Mouse (Mus musculus) forebrain, embryonic 11.5 days (tissue): ENCODE data around the gene Tbc1d1. TPM values are rescaled to one million over a fixed set of nuclear protein-coding genes. Genes with fewer than 3 reads are reported as not detected.

ENCODE experiments used
- ATAC-seq: fragments of 200-750 bp; cut with Nextera tagmentation; replicated peaks from 2 replicates; pipeline ENCODE4 v1.8.0; 2017; ENCODE audit warnings: moderate TSS enrichment; ENCODE audit not compliant: low FRiP score
- DNase-seq: peaks from one replicate; pipeline ENCODE4 v3.0.0-alpha.2; 2017; ENCODE audit warnings: low spot score
- H3K27ac ChIP-seq: fragments of 300-500 bp; sonication (generic); 2 replicates; pipeline ENCODE4 v1.5.1; 2014; ENCODE audit warnings: low read depth, low read length
- H3K27me3 ChIP-seq: fragments of 300-500 bp; sonication (generic); 2 replicates; pipeline ENCODE4 v1.6.1; 2014; ENCODE audit warnings: mild to moderate bottlenecking, low read length, mixed read lengths; ENCODE audit not compliant: control insufficient read depth, insufficient read depth
- H3K36me3 ChIP-seq: fragments of 300-500 bp; sonication (generic); 2 replicates; pipeline ENCODE4 v1.6.1; 2014; ENCODE audit warnings: mild to moderate bottlenecking, low read length, moderate library complexity, mixed read lengths; ENCODE audit not compliant: control insufficient read depth, insufficient read depth
- H3K4me1 ChIP-seq: fragments of 300-500 bp; sonication (generic); replicated peaks from 2 replicates; pipeline ENCODE4 v1.6.1; 2014; ENCODE audit warnings: low read length, mixed read lengths; ENCODE audit not compliant: control insufficient read depth, insufficient read depth
- H3K4me2 ChIP-seq: fragments of 300-500 bp; sonication (generic); 2 replicates; pipeline ENCODE4 v1.6.1; 2014; ENCODE audit warnings: low read depth, mild to moderate bottlenecking, low read length, moderate library complexity, mixed read lengths; ENCODE audit not compliant: severe bottlenecking
- H3K4me3 ChIP-seq: fragments of 300-500 bp; sonication (generic); 2 replicates; pipeline ENCODE4 v1.5.1; 2014; ENCODE audit warnings: low read depth, low read length
- H3K9ac ChIP-seq: fragments of 300-500 bp; sonication (generic); 2 replicates; pipeline ENCODE4 v1.6.1; 2014; ENCODE audit warnings: low read length
- H3K9me3 ChIP-seq: fragments of 300-500 bp; sonication (generic); 2 replicates; pipeline ENCODE4 v1.6.1; 2016; ENCODE audit warnings: low read length, mixed read lengths; ENCODE audit not compliant: control insufficient read depth
- WGBS: fragments of 180-500 bp; shearing (Covaris S2); extraction: QIAGEN DNeasy Blood & Tissue Kit; methylation state at CpG from one replicate; pipeline ENCODE4 v1.1.7; 2014; 5-methylcytosine and 5-hydroxymethylcytosine counted together
- polyA plus RNA-seq: library from polyadenylated mRNA; unstranded; fragments of >200 nt; fragmentation: Nextera tagmentation; extraction: Ambion mirVana; gene quantifications from 2 replicates; pipeline ENCODE4 v1.2.1, GENCODE M21; 2014

Gene Tbc1d1
- polyA plus RNA-seq, 1 experiment from 2014 or later: 27.9 TPM

DNA sequence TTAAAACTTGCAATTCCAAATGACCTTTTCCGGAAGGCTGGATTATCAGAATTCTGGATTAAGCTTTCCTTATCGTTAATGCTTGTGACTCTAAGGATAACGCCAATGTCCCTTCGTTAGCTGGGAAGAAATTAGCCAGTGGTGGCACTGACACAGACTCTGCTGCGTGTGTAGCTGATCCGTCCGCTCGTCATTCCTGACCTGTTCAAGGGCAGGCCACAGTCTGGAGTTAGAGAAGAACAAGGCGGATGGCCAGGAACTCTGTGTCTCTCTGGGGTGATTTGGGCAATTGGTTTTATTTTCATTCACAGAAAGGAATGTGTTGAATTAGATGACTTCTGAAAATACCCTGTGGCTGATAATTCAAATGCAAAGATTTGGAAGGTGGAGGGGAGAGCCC lies 118.2 kb downstream of the Tbc1d1 start:
- DNase-seq (no peak), ATAC-seq (no peak)
- no peaks in the 10 kb centered on the region for H3K9me3 ChIP-seq
- no peaks in the 10 kb centered on the region for H3K4me1 ChIP-seq
- 68% methylated on average over 9 of the region's 9 CpGs for WGBS
- no peaks in the 10 kb centered on the region for H3K36me3 ChIP-seq
- H3K9ac ChIP-seq: no peak overlapping the region
- no peak overlapping the region for H3K4me2 ChIP-seq
- no peaks in the 10 kb centered on the region for H3K27me3 ChIP-seq
- H3K27ac ChIP-seq: no peak overlapping the region
- no peak overlapping the region for H3K4me3 ChIP-seq

DNA sequence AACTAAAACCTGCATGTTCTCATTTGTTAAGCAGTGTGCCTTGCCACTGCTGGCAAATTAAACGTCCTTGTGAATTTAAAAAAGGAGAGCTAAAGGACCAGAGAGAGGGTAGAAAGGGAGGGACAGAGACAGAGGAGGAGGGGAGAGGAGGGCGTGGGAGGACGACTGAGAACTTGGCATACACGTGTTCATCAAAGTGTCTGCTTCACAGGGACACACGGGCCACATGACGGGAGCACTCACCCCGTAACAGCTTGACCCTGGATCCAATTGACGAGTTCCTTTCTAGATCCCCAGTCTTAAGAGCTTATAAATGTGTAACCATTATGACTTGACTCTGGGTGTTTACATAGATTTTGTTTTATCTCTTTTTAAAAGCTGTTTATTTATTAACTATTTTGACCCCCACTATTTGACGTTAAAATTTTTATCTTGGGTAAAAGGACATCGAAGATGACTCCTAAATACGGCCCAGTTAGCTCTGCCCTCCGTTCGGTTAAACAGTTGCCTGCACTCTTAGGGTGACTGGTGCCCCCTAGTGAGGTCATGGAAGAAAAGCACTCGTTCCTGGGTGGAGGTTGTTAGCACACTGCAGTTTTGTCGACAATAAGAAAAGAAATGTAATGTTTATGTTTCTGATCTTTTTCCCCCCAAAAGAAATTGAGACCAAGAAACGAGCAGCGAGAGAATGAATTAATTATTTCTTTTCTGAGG lies 118.8 kb downstream of the Tbc1d1 start:
- Histone ChIP-seq H3K27me3 (no peaks in the 10 kb centered on the region), H3K36me3 (no peaks in the 10 kb centered on the region; the same call in 1 of the 2 replicates), H3K27ac (no peak overlapping the region), H3K4me3 (no peak overlapping the region), H3K4me1 (no peaks in the 10 kb centered on the region), H3K9me3 (no peaks in the 10 kb centered on the region), H3K9ac (no peak overlapping the region), H3K4me2 (no peak overlapping the region)
- DNase-seq (no peak), ATAC-seq (0 out of 2 replicates have a peak, but pooled peaks have one; percentile 33)
- WGBS: 28% methylated on average over 17 of the region's 17 CpGs

DNA sequence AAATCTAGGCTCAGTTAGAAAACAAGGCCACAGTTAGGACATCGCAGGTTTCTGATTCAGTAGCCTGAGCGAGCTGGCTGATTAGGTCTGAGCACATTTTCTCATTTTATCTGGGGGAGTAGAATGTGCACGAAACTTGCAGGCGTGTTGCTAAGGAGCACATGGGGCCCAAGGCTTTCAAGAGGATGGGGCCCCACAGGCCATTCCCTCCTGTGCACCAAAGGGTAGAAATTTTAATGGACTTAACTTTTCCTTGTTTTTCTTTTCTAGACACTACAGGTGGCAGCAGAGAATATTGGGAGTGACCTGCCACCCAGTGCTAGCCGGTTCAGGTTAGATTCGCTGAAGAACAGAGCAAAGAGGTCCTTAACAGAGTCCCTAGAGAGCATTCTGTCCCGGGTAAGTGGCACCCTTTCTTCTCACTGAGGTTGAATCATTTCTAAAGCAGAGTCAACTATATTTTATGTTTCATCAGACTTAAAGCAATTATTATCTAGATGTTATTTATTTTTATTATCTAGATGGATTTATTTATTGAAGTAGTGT lies 121.6 kb downstream of the Tbc1d1 start:
- H3K4me2 ChIP-seq: no peak overlapping the region
- WGBS: 88% methylated on average over 7 of the region's 7 CpGs
- H3K9ac ChIP-seq: no peak overlapping the region
- H3K4me3 ChIP-seq: no peak overlapping the region
- H3K27me3 ChIP-seq: no peaks in the 10 kb centered on the region
- no peak overlapping the region for H3K27ac ChIP-seq
- no peaks in the 10 kb centered on the region for H3K4me1 ChIP-seq
- H3K36me3 ChIP-seq: no peaks in the 10 kb centered on the region; the same call in 1 of the 2 replicates
- H3K9me3 ChIP-seq: no peaks in the 10 kb centered on the region
- ATAC-seq: no peak
- no peak for DNase-seq

DNA sequence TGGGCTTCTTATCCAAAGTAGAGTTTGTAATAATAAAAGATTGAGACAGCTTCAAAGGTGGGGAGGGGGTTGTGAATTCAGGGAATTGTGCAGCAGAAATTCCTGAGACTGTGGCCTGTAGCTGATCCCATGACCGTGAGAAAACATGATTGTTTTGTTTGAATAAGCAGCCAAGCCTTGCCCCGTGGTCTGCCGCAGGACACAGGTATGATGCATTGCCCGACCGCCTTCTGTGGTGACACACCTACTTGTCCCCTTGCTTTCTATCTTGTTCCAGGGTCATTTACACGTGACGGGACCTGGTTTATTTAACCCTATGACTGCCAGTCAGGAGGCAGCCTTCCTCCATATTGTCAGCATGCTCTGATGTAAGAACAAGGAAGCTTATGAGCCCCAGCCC lies 123.6 kb downstream of the Tbc1d1 start:
- Histone ChIP-seq H3K4me1 (no peaks in the 10 kb centered on the region), H3K27me3 (no peaks in the 10 kb centered on the region), H3K4me2 (no peak overlapping the region), H3K27ac (no peak overlapping the region), H3K36me3 (no peaks in the 10 kb centered on the region; the same call in 1 of the 2 replicates), H3K9me3 (no peaks in the 10 kb centered on the region), H3K9ac (no peak overlapping the region), H3K4me3 (no peak overlapping the region)
- DNase-seq (no peak), ATAC-seq (no peak)
- 63% methylated on average over 7 of the region's 7 CpGs for WGBS

DNA sequence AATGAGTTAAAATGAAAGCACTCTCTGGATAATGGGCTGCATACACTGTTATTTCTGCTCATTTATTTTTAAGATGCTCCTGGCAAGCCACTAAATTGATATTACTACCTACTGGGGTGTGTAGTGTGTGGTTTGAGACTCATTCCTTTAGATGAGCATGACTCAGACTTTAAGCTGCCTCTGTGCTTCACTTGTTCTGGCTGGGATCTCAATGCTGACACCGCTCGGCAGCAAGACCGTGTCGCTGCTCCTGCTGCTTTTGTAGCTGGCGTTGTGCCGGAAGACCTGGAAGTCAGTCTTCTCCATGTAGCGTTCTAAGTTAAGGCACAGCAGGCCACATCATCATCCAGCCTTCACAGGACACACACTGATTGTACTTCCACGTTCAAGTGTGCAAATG lies 124.1 kb downstream of the Tbc1d1 start:
- WGBS: 93% methylated on average over 8 of the region's 8 CpGs
- DNase-seq (no peak), ATAC-seq (no peak)
- H3K4me1 ChIP-seq: no peaks in the 10 kb centered on the region
- H3K4me3 ChIP-seq: no peak overlapping the region
- H3K36me3 ChIP-seq: no peaks in the 10 kb centered on the region; the same call in 1 of the 2 replicates
- no peak overlapping the region for H3K9ac ChIP-seq
- H3K27me3 ChIP-seq: no peaks in the 10 kb centered on the region
- H3K4me2 ChIP-seq: no peak overlapping the region
- H3K9me3 ChIP-seq: no peaks in the 10 kb centered on the region
- no peak overlapping the region for H3K27ac ChIP-seq

DNA sequence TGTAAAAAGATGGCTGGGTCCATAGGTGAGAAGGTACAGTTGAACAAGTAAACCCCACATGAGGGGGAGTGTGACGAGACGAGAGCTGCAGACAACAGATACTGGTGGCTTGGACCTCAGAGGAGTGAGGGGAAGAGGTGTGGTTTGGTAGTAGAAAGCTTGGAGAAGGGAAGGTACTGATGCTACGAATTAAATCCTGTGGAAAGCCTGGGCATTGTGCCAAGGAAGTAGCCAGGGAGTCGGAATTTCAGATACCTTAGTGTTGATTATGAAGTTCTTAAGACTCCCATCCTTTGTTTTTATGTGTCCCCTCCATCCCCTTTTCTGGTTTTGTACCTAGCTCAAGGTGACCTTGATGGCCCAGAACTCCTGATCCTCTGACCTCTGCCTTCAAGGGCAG lies 124.5 kb downstream of the Tbc1d1 start:
- Histone ChIP-seq H3K4me2 (no peak overlapping the region), H3K9me3 (no peaks in the 10 kb centered on the region), H3K27ac (no peak overlapping the region), H3K9ac (no peak overlapping the region), H3K27me3 (no peaks in the 10 kb centered on the region), H3K4me3 (no peak overlapping the region), H3K36me3 (no peaks in the 10 kb centered on the region; the same call in 1 of the 2 replicates), H3K4me1 (no peaks in the 10 kb centered on the region)
- WGBS: 87% methylated on average over 4 of the region's 4 CpGs
- ATAC-seq (no peak), DNase-seq (no peak)

DNA sequence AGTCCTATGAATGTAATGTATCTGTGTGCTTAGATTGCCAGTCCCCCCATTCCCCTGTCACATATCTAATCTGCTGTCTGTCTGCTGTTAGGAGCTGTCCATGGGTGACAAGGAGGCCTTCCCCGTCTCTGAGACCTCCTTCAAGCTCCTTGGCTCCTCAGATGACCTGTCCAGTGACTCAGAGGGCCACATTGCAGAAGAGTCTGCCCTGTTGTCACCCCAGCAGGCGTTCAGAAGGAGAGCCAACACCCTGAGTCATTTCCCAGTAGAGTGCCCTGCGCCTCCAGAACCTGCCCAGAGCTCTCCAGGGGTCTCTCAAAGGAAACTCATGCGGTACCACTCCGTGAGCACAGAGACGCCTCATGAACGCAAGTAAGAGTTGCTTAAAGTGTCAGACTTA lies 125.6 kb downstream of the Tbc1d1 start:
- Histone ChIP-seq H3K27ac (no peak overlapping the region), H3K27me3 (no peaks in the 10 kb centered on the region), H3K9ac (no peak overlapping the region), H3K4me2 (no peak overlapping the region), H3K36me3 (no peaks in the 10 kb centered on the region; the same call in 1 of the 2 replicates), H3K4me1 (no peaks in the 10 kb centered on the region), H3K4me3 (no peak overlapping the region), H3K9me3 (no peaks in the 10 kb centered on the region)
- WGBS: 94% methylated on average over 7 of the region's 7 CpGs
- no peak for ATAC-seq
- peak; percentile 40 for DNase-seq

DNA sequence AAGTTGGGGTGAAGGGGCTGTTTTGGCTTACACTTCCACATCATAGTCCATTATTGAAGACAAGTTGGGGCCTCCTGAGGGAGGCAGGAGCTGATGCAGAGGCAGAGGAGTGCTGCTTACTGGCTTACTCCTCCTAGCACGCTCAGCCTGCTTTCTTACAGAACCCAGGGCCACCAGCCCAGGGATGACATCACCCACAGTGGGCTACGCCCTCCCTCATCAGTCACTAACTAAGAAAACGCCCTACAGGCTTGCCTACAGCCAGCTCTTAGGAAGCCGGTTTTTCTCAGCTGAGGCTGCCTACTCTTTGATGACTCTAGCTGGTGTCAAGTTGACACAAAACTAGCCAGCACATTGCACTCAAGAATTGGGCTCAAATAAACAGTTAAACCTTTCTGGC lies 126.5 kb downstream of the Tbc1d1 start:
- ATAC-seq (no peak), DNase-seq (peak; percentile 46)
- H3K36me3 ChIP-seq: no peaks in the 10 kb centered on the region; the same call in 1 of the 2 replicates
- H3K27ac ChIP-seq: no peak overlapping the region
- no peaks in the 10 kb centered on the region for H3K9me3 ChIP-seq
- H3K27me3 ChIP-seq: no peaks in the 10 kb centered on the region
- H3K4me3 ChIP-seq: no peak overlapping the region
- WGBS: 76% methylated on average over 4 of the region's 4 CpGs
- H3K4me2 ChIP-seq: no peak overlapping the region
- no peaks in the 10 kb centered on the region for H3K4me1 ChIP-seq
- H3K9ac ChIP-seq: no peak overlapping the region

DNA sequence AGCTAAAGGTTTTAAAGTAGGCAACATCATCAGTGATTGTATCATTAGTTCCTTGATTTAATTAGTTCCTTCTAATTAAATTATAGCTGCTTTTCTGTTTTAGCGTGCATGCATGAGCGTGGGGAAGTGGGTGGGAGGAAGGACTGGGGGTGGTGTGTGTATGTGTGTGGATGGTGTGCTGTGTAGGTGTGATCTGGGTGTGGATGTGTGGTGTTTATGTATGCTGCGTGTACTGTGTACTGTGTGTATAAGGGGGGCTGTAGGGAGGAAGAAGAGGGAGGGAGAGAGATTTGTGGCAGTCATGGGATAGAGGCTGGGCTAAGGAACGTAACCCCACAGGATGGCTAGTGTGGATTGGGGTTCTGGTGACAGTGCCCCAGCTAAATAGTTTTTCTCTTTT lies 129.2 kb downstream of the Tbc1d1 start:
- H3K4me1 ChIP-seq: no peaks in the 10 kb centered on the region
- no peak for DNase-seq
- H3K36me3 ChIP-seq: no peaks in the 10 kb centered on the region; the same call in 1 of the 2 replicates
- no peak for ATAC-seq
- H3K27me3 ChIP-seq: no peaks in the 10 kb centered on the region
- no peak overlapping the region for H3K4me2 ChIP-seq
- H3K9me3 ChIP-seq: no peaks in the 10 kb centered on the region
- 85% methylated on average over 4 of the region's 4 CpGs for WGBS
- H3K9ac ChIP-seq: no peak overlapping the region
- no peak overlapping the region for H3K27ac ChIP-seq
- H3K4me3 ChIP-seq: no peak overlapping the region
